Mouse (Mus musculus) neural tube, embryonic 11.5 days (tissue): Measurements from ENCODE around the gene Mtif3. TPM values are rescaled to one million over a fixed set of nuclear protein-coding genes. Genes with fewer than 3 reads are reported as not detected.
"Not testable (repeated sequence)": the region's sequence is repeated elsewhere in the genome, so short reads cannot be mapped to it uniquely, and the experiment has no call there.

ENCODE experiments used
- ATAC-seq: fragments of 200-750 bp; cut with Nextera tagmentation; 2 replicates; pipeline ENCODE4 v1.8.0; 2017; ENCODE audit warnings: moderate number of reproducible peaks, mild to moderate bottlenecking, moderate TSS enrichment, moderate library complexity; ENCODE audit not compliant: insufficient read depth, low FRiP score, low TSS enrichment
- DNase-seq: peaks from one replicate; pipeline ENCODE4 v3.0.0-alpha.2; 2015; ENCODE audit warnings: low spot score
- H3K27ac ChIP-seq: fragments of 300-500 bp; sonication (generic); 2 replicates; pipeline ENCODE4 v1.5.1; 2014; ENCODE audit warnings: low read depth, mild to moderate bottlenecking, low read length
- H3K27me3 ChIP-seq: fragments of 300-500 bp; sonication (generic); 2 replicates; pipeline ENCODE4 v1.6.1; 2014; ENCODE audit warnings: mild to moderate bottlenecking, low read length, mixed read lengths; ENCODE audit not compliant: control insufficient read depth, insufficient read depth
- H3K36me3 ChIP-seq: fragments of 300-500 bp; sonication (generic); 2 replicates; pipeline ENCODE4 v1.6.1; 2014; ENCODE audit warnings: mild to moderate bottlenecking, low read length, moderate library complexity, mixed read lengths; ENCODE audit not compliant: control insufficient read depth, insufficient read depth
- H3K4me1 ChIP-seq: fragments of 300-500 bp; sonication (generic); 2 replicates; pipeline ENCODE4 v1.6.1; 2014; ENCODE audit warnings: low read length, mixed read lengths; ENCODE audit not compliant: control insufficient read depth, insufficient read depth
- H3K4me2 ChIP-seq: fragments of 300-500 bp; sonication (generic); 2 replicates; pipeline ENCODE4 v1.6.1; 2014; ENCODE audit warnings: low read depth, mild to moderate bottlenecking, moderate library complexity
- H3K4me3 ChIP-seq: fragments of 300-500 bp; sonication (generic); 2 replicates; pipeline ENCODE4 v1.5.1; 2014; ENCODE audit warnings: low read depth, low read length
- H3K9ac ChIP-seq: fragments of 300-500 bp; sonication (generic); 2 replicates; pipeline ENCODE4 v1.6.1; 2014; ENCODE audit warnings: mild to moderate bottlenecking, low read length
- H3K9me3 ChIP-seq: fragments of 300-500 bp; sonication (generic); 2 replicates; pipeline ENCODE4 v1.6.1; 2016; ENCODE audit warnings: low read length; ENCODE audit not compliant: control insufficient read depth
- WGBS: fragments of 180-500 bp; shearing (Covaris S2); extraction: QIAGEN DNeasy Blood & Tissue Kit; methylation state at CpG from one replicate; pipeline ENCODE4 v1.1.7; 2014; 5-methylcytosine and 5-hydroxymethylcytosine counted together
- polyA plus RNA-seq: library from polyadenylated mRNA; unstranded; fragments of >200 nt; fragmentation: Nextera tagmentation; extraction: Ambion mirVana; gene quantifications from 2 replicates; pipeline ENCODE4 v1.2.1, GENCODE M21; 2014

Gene Mtif3
- polyA plus RNA-seq, 1 experiment from 2014 or later: 27.7 TPM

DNA sequence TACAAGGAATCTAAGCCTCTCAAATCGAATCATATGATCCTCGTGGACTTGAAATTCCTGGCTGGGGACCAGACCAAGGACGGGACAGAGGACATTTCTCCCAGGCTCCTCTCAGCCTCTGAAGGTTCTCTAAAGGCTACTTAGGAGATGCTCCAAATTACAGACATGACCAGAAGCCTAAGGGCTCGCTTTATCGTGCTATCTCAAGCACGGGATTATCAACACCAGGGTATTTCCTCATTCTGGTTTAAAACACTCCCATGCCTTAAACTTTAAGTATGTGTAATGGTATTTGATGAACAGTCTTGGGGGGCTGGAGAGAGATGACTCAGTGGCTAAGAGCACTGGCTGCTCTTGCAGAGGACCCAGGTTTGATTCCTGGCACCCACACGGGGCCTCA, 32.2 kb downstream of the Mtif3 start:
- Histone ChIP-seq H3K4me2 (no peak overlapping the region), H3K4me3 (no peak overlapping the region), H3K4me1 (no peaks in the 10 kb centered on the region), H3K36me3 (no peaks in the 10 kb centered on the region), H3K27ac (no peak overlapping the region), H3K9me3 (no peaks in the 10 kb centered on the region), H3K9ac (no peak overlapping the region), H3K27me3 (no peaks in the 10 kb centered on the region)
- ATAC-seq (no peak), DNase-seq (no peak)
- 89% methylated on average over 7 of the region's 7 CpGs for WGBS

DNA sequence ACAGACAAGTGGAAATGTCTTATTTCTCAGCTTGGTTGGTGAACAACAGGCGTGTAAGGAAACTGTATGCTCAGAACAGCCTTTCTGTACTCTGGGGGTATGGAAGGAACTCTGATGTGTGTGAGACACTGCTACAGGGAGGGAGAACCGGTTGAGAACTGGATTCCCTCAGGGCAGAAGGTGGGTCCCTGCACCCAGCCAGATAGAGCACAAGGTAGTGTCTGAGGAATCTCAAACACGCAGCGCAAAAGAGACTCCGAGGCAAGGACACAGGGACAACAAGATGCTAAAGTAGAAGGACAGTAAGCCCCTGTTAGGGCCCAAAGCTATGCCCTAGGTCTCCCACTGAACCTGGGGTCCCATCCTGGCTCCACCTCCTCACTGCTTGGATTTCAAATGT, 36.9 kb downstream of the Mtif3 start:
- Histone ChIP-seq H3K4me3 (no peak overlapping the region), H3K4me1 (no peaks in the 10 kb centered on the region), H3K9ac (no peak overlapping the region), H3K27me3 (no peaks in the 10 kb centered on the region), H3K36me3 (no peaks in the 10 kb centered on the region), H3K4me2 (no peak overlapping the region), H3K27ac (no peak overlapping the region), H3K9me3 (no peaks in the 10 kb centered on the region)
- ATAC-seq (no peak), DNase-seq (no peak)
- WGBS: 83% methylated on average over 5 of the region's 5 CpGs

- Histone ChIP-seq H3K4me2 (no peak overlapping the region), H3K27ac (no peak overlapping the region), H3K27me3 (no peaks in the 10 kb centered on the region), H3K4me1 (peaks cover 4% of the 10 kb centered on the region), H3K9ac (no peak overlapping the region), H3K9me3 (no peaks in the 10 kb centered on the region), H3K4me3 (no peak overlapping the region), H3K36me3 (no peaks in the 10 kb centered on the region)
- ATAC-seq (no peak), DNase-seq (no peak)
- WGBS: 77% methylated on average over 5 of the region's 5 CpGs
These were observed 40.1 kb downstream of the Mtif3 start for GRCm38 (mm10) chr5:146923547-146923946.

GRCm38 (mm10) chr5:146921224-146921623, 42.4 kb downstream of the Mtif3 start:
- no peak overlapping the region for H3K4me3 ChIP-seq
- ATAC-seq: no peak
- H3K9ac ChIP-seq: no peak overlapping the region
- no peak overlapping the region; the same call in 1 of the 2 replicates for H3K4me2 ChIP-seq
- no peaks in the 10 kb centered on the region for H3K36me3 ChIP-seq
- DNase-seq: no peak
- no peaks in the 10 kb centered on the region for H3K9me3 ChIP-seq
- H3K4me1 ChIP-seq: peaks cover 4% of the 10 kb centered on the region
- H3K27ac ChIP-seq: no peak overlapping the region
- no peaks in the 10 kb centered on the region for H3K27me3 ChIP-seq
- 27% methylated on average over 8 of the region's 8 CpGs for WGBS

- DNase-seq (no peak), ATAC-seq (no peak)
- Histone ChIP-seq H3K4me1 (peaks cover 4% of the 10 kb centered on the region), H3K4me3 (peak overlapping the region; percentile 13; the same call in 1 of the 2 replicates), H3K9me3 (no peaks in the 10 kb centered on the region), H3K36me3 (no peaks in the 10 kb centered on the region), H3K27ac (no peak overlapping the region), H3K9ac (peak overlapping the region; percentile 22; the same call in 1 of the 2 replicates), H3K4me2 (peak overlapping the region; percentile 42), H3K27me3 (no peaks in the 10 kb centered on the region)
- WGBS: 1% methylated on average over 26 of the region's 27 CpGs
These were observed 43.1 kb downstream of the Mtif3 start for GRCm38 (mm10) chr5:146920314-146921161.

DNA sequence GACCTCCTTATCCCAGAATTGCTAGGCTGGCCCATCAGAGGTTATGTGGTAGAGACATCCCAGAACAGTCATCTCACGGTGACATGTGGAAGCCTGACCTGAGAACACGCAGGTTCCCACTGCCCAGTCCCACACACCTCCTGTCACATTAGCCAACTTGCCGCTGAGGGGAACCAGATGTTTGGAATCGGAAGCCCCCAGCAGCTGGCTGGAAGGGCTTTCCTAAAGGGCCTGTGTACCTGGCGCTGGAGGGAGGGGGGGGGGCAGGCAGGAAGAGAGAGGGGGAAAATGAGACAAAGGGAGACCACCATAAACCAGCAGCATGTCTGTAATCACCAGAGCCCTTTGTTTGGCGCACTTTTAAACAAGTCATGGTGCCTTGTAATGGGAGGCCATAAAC, 43.7 kb downstream of the Mtif3 start:
- no peak overlapping the region for H3K27ac ChIP-seq
- no peak overlapping the region for H3K4me3 ChIP-seq
- no peaks in the 10 kb centered on the region for H3K9me3 ChIP-seq
- H3K36me3 ChIP-seq: no peaks in the 10 kb centered on the region
- H3K4me2 ChIP-seq: peak overlapping the region; percentile 42
- peaks cover 4% of the 10 kb centered on the region for H3K4me1 ChIP-seq
- no peak for DNase-seq
- WGBS: 6% methylated on average over 6 of the region's 6 CpGs
- H3K27me3 ChIP-seq: no peaks in the 10 kb centered on the region
- no peak for ATAC-seq
- no peak overlapping the region for H3K9ac ChIP-seq

- H3K27me3 ChIP-seq, DNase-seq, H3K4me3 ChIP-seq, H3K4me2 ChIP-seq, H3K9me3 ChIP-seq, H3K9ac ChIP-seq, H3K27ac ChIP-seq, ATAC-seq, H3K36me3 ChIP-seq, H3K4me1 ChIP-seq: not testable (repeated sequence)
- 86% methylated on average over 6 of the region's 6 CpGs for WGBS
These were observed 46.2 kb downstream of the Mtif3 start for GRCm38 (mm10) chr5:146917357-146917756.

- DNase-seq: no peak
- no peak overlapping the region for H3K4me2 ChIP-seq
- H3K27ac ChIP-seq: no peak overlapping the region
- H3K36me3 ChIP-seq: no peaks in the 10 kb centered on the region
- no peaks in the 10 kb centered on the region for H3K27me3 ChIP-seq
- ATAC-seq: no peak
- 32% methylated on average over 6 of the region's 6 CpGs for WGBS
- H3K4me1 ChIP-seq: peaks cover 4% of the 10 kb centered on the region
- H3K9ac ChIP-seq: no peak overlapping the region
- H3K4me3 ChIP-seq: no peak overlapping the region
- no peaks in the 10 kb centered on the region for H3K9me3 ChIP-seq
These were observed 46.8 kb downstream of the Mtif3 start for GRCm38 (mm10) chr5:146916806-146917205.

DNA sequence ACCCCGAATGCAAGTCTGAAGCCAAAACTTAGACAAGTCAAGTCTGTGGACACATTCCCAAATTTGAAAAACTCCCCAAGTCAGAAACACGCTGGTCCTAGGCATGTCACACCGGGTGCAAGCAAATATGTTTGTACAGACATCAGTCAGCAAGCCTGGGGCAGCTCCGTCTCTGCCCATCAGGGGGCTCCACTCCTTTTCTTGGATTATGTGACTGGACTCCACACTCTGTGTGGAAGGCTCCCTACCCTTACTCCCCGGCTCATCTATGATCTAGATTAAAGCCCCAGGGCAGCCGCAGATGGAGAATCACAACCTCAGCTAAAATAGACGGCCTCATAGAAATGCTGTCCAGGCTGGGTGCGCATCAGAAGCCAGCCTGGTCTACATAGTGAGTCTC, 47.3 kb downstream of the Mtif3 start:
- Histone ChIP-seq H3K4me1 (peaks cover 4% of the 10 kb centered on the region), H3K9ac (no peak overlapping the region), H3K27ac (no peak overlapping the region), H3K27me3 (no peaks in the 10 kb centered on the region), H3K36me3 (no peaks in the 10 kb centered on the region), H3K4me3 (no peak overlapping the region), H3K9me3 (no peaks in the 10 kb centered on the region), H3K4me2 (no peak overlapping the region)
- DNase-seq: no peak
- WGBS: 71% methylated on average over 8 of the region's 8 CpGs
- no peak for ATAC-seq
